Mouse (Mus musculus) stomach, postnatal 0 days (tissue): Measurements from ENCODE around the gene Kctd2. TPM values are rescaled to one million over a fixed set of nuclear protein-coding genes. Genes with fewer than 3 reads are reported as not detected.

Source experiments
- ATAC-seq: fragments of 200-750 bp; cut with Nextera tagmentation; 2 replicates; pipeline ENCODE4 v1.8.0; 2017; ENCODE audit not compliant: low FRiP score, low TSS enrichment
- DNase-seq: peaks from one replicate; pipeline ENCODE4 v3.0.0-alpha.2; 2016; ENCODE audit warnings: low spot score
- H3K27ac ChIP-seq: fragments of 300-500 bp; sonication (generic); replicated peaks from 2 replicates; pipeline ENCODE4 v1.5.1; 2014; ENCODE audit warnings: mild to moderate bottlenecking, control low read depth
- H3K27me3 ChIP-seq: fragments of 300-500 bp; sonication (generic); 2 replicates; pipeline ENCODE4 v1.6.1; 2014; ENCODE audit warnings: low read length; ENCODE audit not compliant: control insufficient read depth, insufficient read depth
- H3K36me3 ChIP-seq: fragments of 300-500 bp; sonication (generic); 2 replicates; pipeline ENCODE4 v1.6.1; 2014; ENCODE audit warnings: low read length, mixed read lengths; ENCODE audit not compliant: control insufficient read depth, insufficient read depth
- H3K4me1 ChIP-seq: fragments of 300-500 bp; sonication (generic); replicated peaks from 2 replicates; pipeline ENCODE4 v1.6.1; 2014; ENCODE audit warnings: antibody characterized with exemption; ENCODE audit not compliant: control insufficient read depth, insufficient read depth
- H3K4me2 ChIP-seq: fragments of 300-500 bp; sonication (generic); replicated peaks from 2 replicates; pipeline ENCODE4 v1.6.1; 2014; ENCODE audit warnings: low read depth, mild to moderate bottlenecking, control low read depth, moderate library complexity
- H3K4me3 ChIP-seq: fragments of 300-500 bp; sonication (generic); 2 replicates; pipeline ENCODE4 v1.5.1; 2014; ENCODE audit warnings: low read depth, low read length, control low read depth
- H3K9ac ChIP-seq: fragments of 300-500 bp; sonication (generic); 2 replicates; pipeline ENCODE4 v1.6.1; 2014; ENCODE audit warnings: mild to moderate bottlenecking, low read length, control low read depth, mixed read lengths
- H3K9me3 ChIP-seq: fragments of 300-500 bp; sonication (generic); 2 replicates; pipeline ENCODE4 v1.6.1; 2016; ENCODE audit warnings: low read length; ENCODE audit not compliant: control insufficient read depth
- CTCF ChIP-seq: IDR thresholded peaks from 2 replicates; pipeline ENCODE4 v1.5.1; 2016; ENCODE audit warnings: antibody characterized with exemption, low read depth, mild to moderate bottlenecking, moderate library complexity
- EP300 ChIP-seq: optimal IDR thresholded peaks from 2 replicates; pipeline ENCODE3; 2016; ENCODE audit warnings: antibody characterized with exemption
- WGBS: fragments of 180-500 bp; shearing (Covaris S2); extraction: QIAGEN DNeasy Blood & Tissue Kit; methylation state at CpG from one replicate; pipeline ENCODE4 v1.1.7; 2014; 5-methylcytosine and 5-hydroxymethylcytosine counted together
- polyA plus RNA-seq: library from polyadenylated mRNA; unstranded; fragments of >200 nt; fragmentation: Nextera tagmentation; extraction: Ambion mirVana; gene quantifications from 2 replicates; pipeline ENCODE4 v1.2.1, GENCODE M21; 2015

Kctd2 gene
- polyA plus RNA-seq, 1 experiment from 2014 or later, result 11.6 TPM

DNA sequence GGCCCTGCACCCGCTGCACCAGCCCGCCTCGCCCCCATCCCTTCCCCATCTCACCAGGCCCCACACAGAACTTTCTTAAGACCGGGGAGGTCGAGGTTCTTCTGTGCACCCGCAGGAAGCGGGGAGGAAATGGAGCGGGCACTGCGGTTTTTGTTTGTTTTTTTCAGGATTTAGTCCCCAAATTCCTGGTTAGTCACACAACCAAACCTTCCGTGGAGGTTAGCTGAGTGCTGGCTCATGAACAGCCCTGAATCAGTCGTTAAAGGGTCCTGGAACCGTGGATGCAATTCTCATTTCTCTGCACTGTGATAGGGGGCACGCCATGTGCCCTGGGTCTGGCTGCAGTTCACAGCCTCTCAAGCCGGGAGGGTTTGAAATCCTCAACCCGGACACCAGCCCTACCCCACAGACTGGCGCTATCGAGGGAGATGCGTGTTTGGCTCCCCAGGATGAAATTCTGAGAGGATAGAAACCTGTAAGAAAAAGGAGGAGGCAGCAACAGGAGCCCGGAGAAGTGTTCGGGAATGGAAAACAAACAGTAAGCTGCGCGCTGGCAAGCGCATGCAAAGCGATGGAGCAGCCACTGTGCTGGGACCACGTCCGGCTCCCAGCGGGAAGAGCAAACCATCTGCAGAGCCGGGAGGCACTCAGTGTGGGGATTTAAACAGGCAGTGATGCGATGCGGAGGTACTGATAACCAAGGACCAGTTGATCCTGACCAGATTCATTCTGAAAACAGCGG lies 15.8 kb downstream of the Kctd2 start:
- WGBS, result 10% methylated on average over 31 of the region's 31 CpGs
- H3K9me3 ChIP-seq, result no peaks in the 10 kb centered on the region
- H3K27ac ChIP-seq, result no peak overlapping the region
- H3K27me3 ChIP-seq, result no peaks in the 10 kb centered on the region
- H3K4me1 ChIP-seq, result 0 out of 2 replicates have a peak, but pooled peaks cover 5% of the 10 kb centered on the region
- ATAC-seq (no peak), DNase-seq (no peak)
- H3K9ac ChIP-seq, result peak overlapping the region; percentile 38; the same call in 1 of the 2 replicates
- peak overlapping the region; percentile 53 for H3K4me2 ChIP-seq
- peaks cover 2% of the 10 kb centered on the region; the same call in 1 of the 2 replicates for H3K36me3 ChIP-seq
- peak overlapping the region; percentile 28 for H3K4me3 ChIP-seq
- no peak for TF ChIP-seq CTCF
- no peak for TF ChIP-seq EP300

GRCm38 (mm10) chr11:115437571-115438122 lies 17.7 kb downstream of the Kctd2 start:
- DNase-seq (no peak), ATAC-seq (no peak)
- H3K9me3 ChIP-seq, result no peaks in the 10 kb centered on the region
- 0 out of 2 replicates have a peak, but pooled peaks cover 5% of the 10 kb centered on the region for H3K4me1 ChIP-seq
- H3K9ac ChIP-seq, result no peak overlapping the region
- TF ChIP-seq EP300 (no peak), CTCF (no peak)
- no peak overlapping the region for H3K27ac ChIP-seq
- 75% methylated on average over 5 of the region's 5 CpGs for WGBS
- no peaks in the 10 kb centered on the region for H3K27me3 ChIP-seq
- H3K36me3 ChIP-seq, result no peaks in the 10 kb centered on the region
- H3K4me2 ChIP-seq, result no peak overlapping the region
- H3K4me3 ChIP-seq, result no peak overlapping the region

DNA sequence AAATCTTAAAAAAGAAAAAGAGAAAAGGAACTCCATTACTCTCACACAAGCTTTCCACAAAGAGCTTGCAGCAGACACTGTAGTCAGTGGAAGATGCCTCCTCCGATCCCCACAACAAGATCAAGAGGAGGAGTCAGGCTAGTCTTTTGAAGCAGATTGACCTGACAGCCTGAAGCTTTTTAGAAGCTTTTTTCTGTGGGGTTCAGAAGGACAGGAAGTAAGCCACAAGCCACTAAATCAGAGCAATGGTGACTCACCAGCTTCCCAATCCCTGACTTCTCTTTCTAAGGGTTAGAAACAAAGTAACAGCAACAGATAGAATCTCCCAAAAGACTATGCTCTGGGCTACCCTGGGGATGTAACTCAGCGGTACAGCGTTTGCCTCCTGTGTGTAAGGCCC lies 19.4 kb downstream of the Kctd2 start:
- no peaks in the 10 kb centered on the region for H3K9me3 ChIP-seq
- DNase-seq (no peak), ATAC-seq (no peak)
- H3K4me2 ChIP-seq, result no peak overlapping the region
- TF ChIP-seq EP300 (no peak), CTCF (no peak)
- no peak overlapping the region for H3K27ac ChIP-seq
- 65% methylated on average over 3 of the region's 3 CpGs for WGBS
- 0 out of 2 replicates have a peak, but pooled peaks cover 5% of the 10 kb centered on the region for H3K4me1 ChIP-seq
- H3K4me3 ChIP-seq, result no peak overlapping the region
- H3K9ac ChIP-seq, result no peak overlapping the region
- H3K27me3 ChIP-seq, result no peaks in the 10 kb centered on the region
- H3K36me3 ChIP-seq, result no peaks in the 10 kb centered on the region

GRCm38 (mm10) chr11:115439906-115440595 lies 20.1 kb downstream of the Kctd2 start, which contains the start of gene Trim80:
TSS of gene Trim80 (plus strand) at chr11:115440545.
- Histone ChIP-seq H3K9me3 (no peaks in the 10 kb centered on the region), H3K4me1 (0 out of 2 replicates have a peak, but pooled peaks cover 5% of the 10 kb centered on the region), H3K4me3 (no peak within 1 kb of the TSS), H3K27ac (no peak within 1 kb of the TSS), H3K4me2 (no peak within 1 kb of the TSS), H3K9ac (no peak within 1 kb of the TSS), H3K27me3 (no peaks in the 10 kb centered on the region), H3K36me3 (no peaks in the 10 kb centered on the region)
- no peak for ATAC-seq
- WGBS, result 93% methylated on average over 9 of the region's 9 CpGs
- TF ChIP-seq EP300, result no peak
- TF ChIP-seq CTCF, result peak; percentile 48
- no peak for DNase-seq

- Histone ChIP-seq H3K4me2 (no peak overlapping the region), H3K9ac (no peak overlapping the region), H3K36me3 (no peaks in the 10 kb centered on the region), H3K27ac (no peak overlapping the region), H3K27me3 (no peaks in the 10 kb centered on the region), H3K4me1 (no peaks in the 10 kb centered on the region), H3K4me3 (no peak overlapping the region), H3K9me3 (no peaks in the 10 kb centered on the region)
- 35% methylated on average over 15 of the region's 15 CpGs for WGBS
- DNase-seq (no peak), ATAC-seq (no peak)
- no peak for TF ChIP-seq CTCF
- TF ChIP-seq EP300, result no peak
Measured at GRCm38 (mm10) chr11:115441417-115441816, 21.5 kb downstream of the Kctd2 start.
